Mouse (Mus musculus): ENCODE measurements around the gene Zp1. TPM values are rescaled to one million over a fixed set of nuclear protein-coding genes. Genes with fewer than 3 reads are reported as not detected.

Zp1 gene
- polyA plus RNA-seq, 1 experiment = not detected

GRCm38 (mm10) chr19:10935029-10935428 is 14.6 kb upstream of the Zp1 start:
- H3K4me3 ChIP-seq (ENCODE audit: insufficient read depth, low read depth, low read length) = no peak overlapping the region
- H3K4me1 ChIP-seq (ENCODE audit: control insufficient read depth, insufficient read depth, low read length) = peaks cover under 1% of the 10 kb centered on the region
- H3K27ac ChIP-seq (ENCODE audit: insufficient read depth, low read depth, low read length) = no peak overlapping the region
- 18% methylated on average over 5 of the region's 5 CpGs for WGBS
- TF ChIP-seq CTCF (IDR thresholded peaks at IDR 0.05; ENCODE audit: insufficient read depth, low read depth, low read length) (no peak), POLR2A (IDR thresholded peaks at IDR 0.05; ENCODE audit: insufficient read depth, low read depth, low read length) (no peak)

DNA sequence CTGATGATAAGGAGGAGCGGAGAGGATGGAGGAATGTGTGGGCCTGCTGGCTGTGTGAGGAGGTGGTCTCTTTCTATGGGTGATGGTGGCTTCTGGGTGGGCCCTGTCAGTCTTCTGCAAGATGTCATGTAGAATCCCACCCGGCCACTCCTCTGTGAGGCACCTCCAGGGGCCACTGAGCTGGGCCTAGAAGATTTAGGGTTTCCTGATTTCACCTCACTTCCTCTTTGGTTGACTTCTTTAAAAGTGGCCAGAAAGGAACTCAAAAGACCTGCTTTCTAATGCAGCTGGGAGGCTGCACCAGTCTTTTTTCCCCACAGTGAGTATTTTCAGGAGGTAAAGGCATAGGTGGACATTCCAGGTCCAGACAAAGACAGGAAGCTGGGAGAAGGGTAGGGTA is 10.2 kb upstream of the Zp1 start:
- Histone ChIP-seq H3K4me3 (ENCODE audit: insufficient read depth, low read depth, low read length) (no peak overlapping the region), H3K4me1 (ENCODE audit: control insufficient read depth, insufficient read depth, low read length) (no peaks in the 10 kb centered on the region), H3K27ac (ENCODE audit: insufficient read depth, low read depth, low read length) (no peak overlapping the region)
- 92% methylated on average over 2 of the region's 2 CpGs for WGBS
- TF ChIP-seq CTCF (IDR thresholded peaks at IDR 0.05; ENCODE audit: insufficient read depth, low read depth, low read length) = no peak
- TF ChIP-seq POLR2A (IDR thresholded peaks at IDR 0.05; ENCODE audit: insufficient read depth, low read depth, low read length) = no peak

DNA sequence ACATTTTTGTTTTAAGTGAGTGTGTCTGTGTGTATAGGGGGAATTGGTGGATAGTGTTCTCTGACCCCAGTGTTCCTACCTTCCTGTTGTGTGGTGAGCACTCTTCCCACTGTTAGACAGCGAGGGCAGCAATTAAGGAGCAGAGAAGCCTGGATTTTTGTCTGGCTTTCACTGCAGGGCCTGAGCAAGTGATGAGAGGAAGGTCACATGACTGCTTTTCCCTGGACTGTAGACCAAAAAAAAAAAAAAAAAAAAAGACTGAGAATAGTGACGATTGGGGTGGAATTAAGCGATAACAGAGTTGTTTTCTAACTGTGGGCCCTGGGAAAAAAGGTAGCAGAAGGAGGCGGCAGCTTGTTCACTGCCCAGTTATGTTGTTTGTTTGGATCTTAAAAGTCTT is 6.2 kb upstream of the Zp1 start:
- Histone ChIP-seq H3K27ac (ENCODE audit: insufficient read depth, low read depth, low read length) (no peak overlapping the region), H3K4me1 (ENCODE audit: control insufficient read depth, insufficient read depth, low read length) (no peaks in the 10 kb centered on the region), H3K4me3 (ENCODE audit: insufficient read depth, low read depth, low read length) (no peak overlapping the region)
- TF ChIP-seq CTCF (IDR thresholded peaks at IDR 0.05; ENCODE audit: insufficient read depth, low read depth, low read length) = no peak
- no peak for TF ChIP-seq POLR2A (IDR thresholded peaks at IDR 0.05; ENCODE audit: insufficient read depth, low read depth, low read length)
- WGBS = 35% methylated on average over 4 of the region's 4 CpGs

GRCm38 (mm10) chr19:10926123-10926621 is 5.7 kb upstream of the Zp1 start:
- TF ChIP-seq POLR2A (IDR thresholded peaks at IDR 0.05; ENCODE audit: insufficient read depth, low read depth, low read length) (no peak), CTCF (IDR thresholded peaks at IDR 0.05; ENCODE audit: insufficient read depth, low read depth, low read length) (no peak)
- no peak overlapping the region for H3K27ac ChIP-seq (ENCODE audit: insufficient read depth, low read depth, low read length)
- no peaks in the 10 kb centered on the region for H3K4me1 ChIP-seq (ENCODE audit: control insufficient read depth, insufficient read depth, low read length)
- H3K4me3 ChIP-seq (ENCODE audit: insufficient read depth, low read depth, low read length) = no peak overlapping the region
- 30% methylated on average over 6 of the region's 6 CpGs for WGBS

GRCm38 (mm10) chr19:10924220-10924619 is 3.8 kb upstream of the Zp1 start:
- Histone ChIP-seq H3K4me1 (ENCODE audit: control insufficient read depth, insufficient read depth, low read length) (no peaks in the 10 kb centered on the region), H3K4me3 (ENCODE audit: insufficient read depth, low read depth, low read length) (no peak overlapping the region), H3K27ac (ENCODE audit: insufficient read depth, low read depth, low read length) (no peak overlapping the region)
- 66% methylated on average over 4 of the region's 4 CpGs for WGBS
- no peak for TF ChIP-seq POLR2A (IDR thresholded peaks at IDR 0.05; ENCODE audit: insufficient read depth, low read depth, low read length)
- TF ChIP-seq CTCF (IDR thresholded peaks at IDR 0.05; ENCODE audit: insufficient read depth, low read depth, low read length) = no peak

GRCm38 (mm10) chr19:10921058-10921457 is 626 bp upstream of the Zp1 start:
- WGBS = 67% methylated on average over 3 of the region's 3 CpGs
- H3K4me3 ChIP-seq (ENCODE audit: insufficient read depth, low read depth, low read length) = no peak overlapping the region
- H3K27ac ChIP-seq (ENCODE audit: insufficient read depth, low read depth, low read length) = no peak overlapping the region
- TF ChIP-seq CTCF (IDR thresholded peaks at IDR 0.05; ENCODE audit: insufficient read depth, low read depth, low read length) = no peak
- TF ChIP-seq POLR2A (IDR thresholded peaks at IDR 0.05; ENCODE audit: insufficient read depth, low read depth, low read length) = no peak
- no peaks in the 10 kb centered on the region for H3K4me1 ChIP-seq (ENCODE audit: control insufficient read depth, insufficient read depth, low read length)

DNA sequence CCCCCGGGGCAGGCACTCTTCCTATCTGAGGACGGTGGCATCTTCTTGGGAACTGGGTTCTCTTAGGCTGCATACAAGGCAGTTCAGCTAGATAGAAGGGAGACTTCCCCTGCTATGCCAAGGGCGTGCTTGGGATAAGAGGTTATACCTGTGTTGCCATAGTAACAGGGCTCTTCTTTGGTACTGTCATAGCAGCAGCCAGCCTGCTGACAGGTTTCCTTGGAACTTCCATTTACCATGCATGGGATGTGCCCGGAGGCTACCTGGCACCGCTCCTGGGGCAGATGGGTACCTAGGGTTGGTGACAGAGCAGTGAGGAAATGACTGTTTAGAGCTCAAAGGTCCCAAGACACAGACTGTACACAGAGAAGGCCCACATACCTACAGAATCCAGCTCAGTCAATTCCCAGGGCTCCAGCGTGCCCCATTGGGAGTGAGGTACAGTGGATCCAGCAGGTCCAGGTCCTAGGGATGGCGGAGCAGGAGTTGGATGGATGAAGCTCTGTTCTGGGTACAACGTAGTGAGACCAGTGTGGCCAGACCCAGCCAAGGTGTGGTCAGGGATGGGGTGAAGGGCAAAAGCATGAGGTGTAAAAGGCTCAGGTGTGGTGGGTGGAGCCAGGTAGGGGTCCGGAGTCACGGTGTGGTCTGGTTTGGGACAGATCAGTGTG is 2.0 kb downstream of the Zp1 start:
- 86% methylated on average over 10 of the region's 10 CpGs for WGBS
- Histone ChIP-seq H3K27ac (ENCODE audit: insufficient read depth, low read depth, low read length) (no peak overlapping the region), H3K4me3 (ENCODE audit: insufficient read depth, low read depth, low read length) (no peak overlapping the region), H3K4me1 (ENCODE audit: control insufficient read depth, insufficient read depth, low read length) (no peaks in the 10 kb centered on the region)
- no peak for TF ChIP-seq POLR2A (IDR thresholded peaks at IDR 0.05; ENCODE audit: insufficient read depth, low read depth, low read length)
- TF ChIP-seq CTCF (IDR thresholded peaks at IDR 0.05; ENCODE audit: insufficient read depth, low read depth, low read length) = no peak

DNA sequence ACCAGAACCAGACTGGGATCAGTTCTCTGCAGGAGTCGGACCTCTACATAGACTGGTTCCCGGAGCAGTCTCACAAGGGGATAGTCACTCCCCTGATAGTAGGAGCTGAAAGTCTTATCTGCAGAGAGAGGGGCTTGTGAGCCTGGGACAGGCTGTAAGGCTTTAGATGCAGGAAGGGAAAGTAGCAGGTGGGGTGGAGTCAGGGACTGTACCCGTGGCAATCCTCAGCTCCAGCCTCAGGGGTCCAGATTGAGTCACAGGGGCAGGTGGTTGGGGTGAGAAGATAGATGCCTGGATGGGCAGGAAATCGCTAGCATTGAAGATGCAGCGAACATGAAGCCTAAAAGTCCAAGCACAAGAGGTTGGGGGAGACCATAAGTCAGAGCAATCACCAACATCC is 3.9 kb downstream of the Zp1 start:
- WGBS = 72% methylated on average over 5 of the region's 5 CpGs
- 0 out of 2 replicates have a peak, but pooled peaks cover under 1% of the 10 kb centered on the region for H3K4me1 ChIP-seq (ENCODE audit: control insufficient read depth, insufficient read depth, low read length)
- TF ChIP-seq POLR2A (IDR thresholded peaks at IDR 0.05; ENCODE audit: insufficient read depth, low read depth, low read length) (no peak), CTCF (IDR thresholded peaks at IDR 0.05; ENCODE audit: insufficient read depth, low read depth, low read length) (no peak)
- no peak overlapping the region for H3K27ac ChIP-seq (ENCODE audit: insufficient read depth, low read depth, low read length)
- no peak overlapping the region for H3K4me3 ChIP-seq (ENCODE audit: insufficient read depth, low read depth, low read length)

DNA sequence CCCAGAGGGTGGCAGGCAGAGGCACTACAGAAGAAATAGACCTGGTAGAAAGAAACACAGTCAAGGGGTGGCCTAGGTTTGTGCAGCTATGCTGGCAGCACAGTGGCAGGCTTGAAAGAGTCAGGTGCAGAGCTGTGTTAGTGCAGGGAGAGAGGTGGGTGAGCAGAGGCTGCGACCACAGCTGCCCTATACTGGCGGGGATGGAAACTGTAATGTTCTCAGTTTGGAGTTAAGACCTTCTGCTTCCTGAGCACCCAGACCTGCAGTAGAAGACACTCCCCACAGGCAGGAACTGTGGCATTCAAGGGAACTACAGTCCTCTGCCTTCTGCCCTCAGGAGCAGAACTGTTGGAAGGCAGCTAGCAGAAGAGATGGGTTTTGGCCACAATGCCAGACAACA is 5.6 kb downstream of the Zp1 start:
- Histone ChIP-seq H3K4me1 (ENCODE audit: control insufficient read depth, insufficient read depth, low read length) (peaks cover 4% of the 10 kb centered on the region; the same call in 1 of the 2 replicates), H3K27ac (ENCODE audit: insufficient read depth, low read depth, low read length) (no peak overlapping the region), H3K4me3 (ENCODE audit: insufficient read depth, low read depth, low read length) (no peak overlapping the region)
- TF ChIP-seq POLR2A (IDR thresholded peaks at IDR 0.05; ENCODE audit: insufficient read depth, low read depth, low read length) (no peak), CTCF (IDR thresholded peaks at IDR 0.05; ENCODE audit: insufficient read depth, low read depth, low read length) (no peak)
- 78% methylated on average over 2 of the region's 2 CpGs for WGBS
